Mouse (Mus musculus): Measurements from ENCODE around the gene Cdc42ep5. TPM values are rescaled to one million over a fixed set of nuclear protein-coding genes. Genes with fewer than 3 reads are reported as not detected.

Gene Cdc42ep5
- polyA plus RNA-seq, 1 experiment from 2014 or later, result 26.5 TPM

Other genes starting within 250 kb of the Cdc42ep5 start
- gene Lilra6, start 249.4 kb downstream of the Cdc42ep5 start, polyA plus RNA-seq (2015; fragmentation: Nextera tagmentation; extraction: Ambion mirVana), result 0.08 TPM in 1 of 2 replicates, not detected in the other
- gene Lair1, start 101.7 kb downstream of the Cdc42ep5 start, polyA plus RNA-seq (2015; fragmentation: Nextera tagmentation; extraction: Ambion mirVana), result 0.83 and 1.1 TPM in 2 replicates
- gene Ttyh1, start 45.5 kb downstream of the Cdc42ep5 start, polyA plus RNA-seq (2015; fragmentation: Nextera tagmentation; extraction: Ambion mirVana), result 0.88 and 1.0 TPM in 2 replicates
- 44.4 and 45.9 TPM in 2 replicates for gene Leng8, start 27.8 kb downstream of the Cdc42ep5 start, polyA plus RNA-seq (2015; fragmentation: Nextera tagmentation; extraction: Ambion mirVana)
- 1.8 and 2.0 TPM in 2 replicates for gene Leng9, start 14.5 kb downstream of the Cdc42ep5 start, polyA plus RNA-seq (2015; fragmentation: Nextera tagmentation; extraction: Ambion mirVana)
- gene Lilra5, start 72.9 kb upstream of the Cdc42ep5 start, polyA plus RNA-seq (2015; fragmentation: Nextera tagmentation; extraction: Ambion mirVana), result 0.11 TPM in 1 of 2 replicates, not detected in the other
- gene Ncr1, start 172.9 kb upstream of the Cdc42ep5 start, polyA plus RNA-seq (2015; fragmentation: Nextera tagmentation; extraction: Ambion mirVana), result 0.09 TPM in 1 of 2 replicates, not detected in the other
- 0.71 and 0.83 TPM in 2 replicates for gene Gp6, start 232.9 kb upstream of the Cdc42ep5 start, polyA plus RNA-seq (2015; fragmentation: Nextera tagmentation; extraction: Ambion mirVana)